Mouse (Mus musculus) neural tube, embryonic 10.5 days (tissue): ENCODE measurements at regions not wholly inside any gene's neighbourhood (a gene's known extent, or its start where the extent isn't known, plus 50 kb on each side); places are given as distances from the start of the nearest gene placed in this dataset.

Experiments
- DNase-seq: peaks from one replicate; pipeline ENCODE4 v3.0.0-alpha.2; 2017; ENCODE audit warnings: low spot score; ENCODE audit errors: extremely low spot score

DNA sequence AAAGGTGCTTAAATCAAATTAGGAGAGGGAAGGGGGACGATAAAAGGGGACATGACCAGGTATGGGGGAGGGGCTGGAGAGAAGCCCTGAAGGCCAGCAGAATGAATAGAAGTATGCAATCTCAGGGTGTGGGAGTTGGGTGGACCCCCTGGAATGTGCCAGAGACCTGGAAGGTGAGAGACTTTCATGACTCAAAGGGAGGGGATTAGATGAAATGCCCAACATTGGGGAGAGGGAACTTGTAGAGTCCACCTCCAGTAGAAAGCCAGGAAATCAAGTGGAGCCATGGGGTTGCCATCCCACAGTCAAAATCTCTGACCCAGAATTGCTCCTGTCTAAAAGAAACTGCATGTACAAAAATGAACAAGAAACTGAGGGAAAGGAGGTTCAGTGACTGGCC is 666.5 kb downstream of the Cps1 start:
- DNase-seq = no peak

DNA sequence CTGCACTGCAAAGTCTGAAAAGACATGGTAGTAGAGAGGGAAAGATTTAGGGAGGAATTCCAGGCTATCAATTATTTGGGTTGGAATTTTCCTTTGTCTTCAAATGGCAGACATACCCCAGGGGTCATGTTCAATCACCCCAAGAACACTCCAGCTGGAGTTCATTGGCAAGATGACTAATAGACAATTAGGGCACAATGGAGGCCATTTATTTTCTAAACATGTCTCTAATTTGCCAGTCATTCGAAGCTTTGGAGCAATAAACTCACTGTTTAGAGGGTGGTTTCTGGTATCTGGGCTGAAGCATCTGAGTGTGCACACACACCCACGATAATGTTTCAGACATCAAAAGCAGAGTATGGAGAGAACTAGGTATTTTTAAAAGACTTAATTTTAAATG is 672.2 kb downstream of the Cps1 start:
- DNase-seq = peak; percentile 31

DNA sequence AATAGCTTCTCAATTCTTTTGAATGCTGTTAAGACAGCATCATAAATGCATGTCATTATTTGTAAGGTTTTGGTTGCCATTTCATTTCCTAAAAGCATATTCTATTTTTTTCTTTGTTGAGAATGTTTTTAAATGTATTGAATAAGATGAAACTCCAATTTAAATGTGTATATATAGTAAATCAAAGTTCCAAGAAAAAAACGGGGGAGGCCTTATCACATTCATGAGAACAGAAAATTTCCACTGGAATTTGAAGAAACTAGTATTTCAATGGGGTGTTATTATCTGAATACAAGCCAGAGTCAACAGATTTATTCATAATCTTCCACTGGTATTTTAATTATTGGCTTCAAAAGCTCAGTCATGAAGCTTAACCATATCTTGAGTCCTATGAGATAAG is 672.7 kb downstream of the Cps1 start:
- DNase-seq = no peak

DNA sequence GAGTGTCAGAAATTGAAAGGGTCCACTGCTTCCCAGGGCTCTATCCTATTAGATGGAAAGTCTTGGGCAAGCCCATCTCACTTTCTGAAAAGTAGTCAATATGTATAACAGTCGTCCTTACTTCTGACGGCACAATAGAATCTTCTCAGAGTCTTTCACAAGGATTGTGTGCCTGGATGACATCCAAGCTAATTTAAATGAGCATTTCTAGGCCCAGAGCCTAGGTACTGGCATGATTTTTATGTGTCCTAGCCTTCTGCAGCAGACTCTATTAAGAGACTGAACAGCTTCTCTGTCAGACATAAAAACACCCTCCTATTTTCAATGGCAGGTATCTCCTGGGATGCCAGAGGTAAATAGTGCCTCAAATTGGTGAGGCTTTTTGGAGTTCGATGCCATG is 680.5 kb downstream of the Cps1 start:
- no peak for DNase-seq

DNA sequence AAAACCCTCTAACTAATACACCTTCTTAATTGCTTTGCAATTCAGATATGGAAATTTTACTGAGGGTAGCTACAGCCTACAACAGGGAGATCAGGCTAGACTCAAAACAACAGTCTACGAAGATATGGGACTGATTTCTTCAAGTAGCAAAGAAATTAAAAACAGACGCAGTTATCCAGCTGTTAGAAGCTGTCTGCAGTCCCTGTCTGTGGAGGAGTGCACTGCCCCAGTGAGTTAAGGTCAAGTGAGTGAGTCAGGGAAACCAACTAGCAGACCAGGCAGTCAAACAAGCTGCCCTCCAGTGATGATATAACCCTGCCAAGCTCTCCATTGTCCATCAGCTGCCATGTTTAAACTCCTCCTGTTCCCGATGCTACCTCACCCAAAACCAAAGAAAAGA is 697.3 kb downstream of the Cps1 start:
- DNase-seq = no peak

DNA sequence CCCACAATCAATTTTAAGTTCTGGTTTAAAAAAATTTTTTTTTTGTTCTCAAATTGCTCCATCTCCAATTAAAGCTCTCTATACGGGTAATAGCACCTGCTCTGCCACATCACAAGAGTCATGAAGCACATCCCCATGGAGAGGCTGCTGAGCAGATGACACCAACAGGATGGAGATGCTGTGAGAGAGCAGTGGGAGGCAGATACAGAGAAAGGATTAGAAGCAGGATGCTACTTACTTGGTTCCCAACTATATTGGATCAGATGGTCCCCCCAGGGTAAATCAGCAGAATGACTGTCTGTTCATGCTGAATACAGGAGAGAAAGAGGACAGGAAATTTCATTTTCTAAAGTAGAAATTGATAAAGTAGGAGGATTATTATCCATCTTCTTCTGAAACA is 725.2 kb downstream of the Cps1 start:
- DNase-seq = no peak

DNA sequence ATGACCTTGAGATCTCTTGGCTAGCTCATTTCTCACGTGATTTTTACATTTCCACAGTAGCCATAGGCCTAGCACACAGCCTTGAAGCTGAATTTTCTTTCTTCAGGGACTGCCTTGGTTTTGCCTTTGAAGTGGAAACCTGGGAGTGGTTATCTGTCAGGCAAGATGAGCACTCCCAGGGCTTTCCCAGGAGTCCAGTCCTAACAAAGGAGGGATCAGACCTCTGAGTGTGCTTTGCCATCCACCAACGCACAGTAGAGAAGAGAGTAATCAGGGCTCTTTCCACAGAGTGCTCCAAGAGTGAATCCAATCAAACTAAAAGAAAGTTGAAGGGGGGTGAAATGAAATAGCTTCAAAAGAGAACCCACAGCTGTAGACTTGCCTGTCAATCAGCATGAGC is 770.7 kb downstream of the Cps1 start:
- DNase-seq = no peak

DNA sequence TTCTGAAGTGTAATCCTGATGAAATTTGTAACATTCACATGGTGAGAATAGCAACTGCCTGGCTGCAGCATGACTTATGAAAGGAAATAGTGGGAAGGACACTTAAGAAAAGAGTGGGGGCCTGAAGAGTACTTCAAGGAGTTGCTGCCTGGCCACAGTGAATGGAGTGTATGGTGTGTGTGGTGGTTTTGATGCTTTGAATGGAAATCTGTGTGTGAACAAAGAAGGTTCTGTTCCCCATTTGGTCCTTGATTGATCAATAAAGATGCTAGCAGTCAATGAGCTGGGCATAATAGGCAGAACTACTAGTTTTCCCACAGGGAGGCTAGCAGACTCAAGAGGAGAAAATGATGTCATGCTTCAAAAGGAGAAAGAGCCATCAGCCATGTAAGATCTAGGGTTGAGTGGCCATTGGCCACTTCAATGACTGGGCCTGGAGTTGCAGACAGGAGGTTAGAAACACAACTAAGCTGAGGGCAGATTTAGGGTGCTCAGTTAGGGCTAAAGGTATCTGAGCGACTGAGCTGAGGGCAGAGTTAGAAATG is 772.0 kb downstream of the Cps1 start:
- no peak for DNase-seq

DNA sequence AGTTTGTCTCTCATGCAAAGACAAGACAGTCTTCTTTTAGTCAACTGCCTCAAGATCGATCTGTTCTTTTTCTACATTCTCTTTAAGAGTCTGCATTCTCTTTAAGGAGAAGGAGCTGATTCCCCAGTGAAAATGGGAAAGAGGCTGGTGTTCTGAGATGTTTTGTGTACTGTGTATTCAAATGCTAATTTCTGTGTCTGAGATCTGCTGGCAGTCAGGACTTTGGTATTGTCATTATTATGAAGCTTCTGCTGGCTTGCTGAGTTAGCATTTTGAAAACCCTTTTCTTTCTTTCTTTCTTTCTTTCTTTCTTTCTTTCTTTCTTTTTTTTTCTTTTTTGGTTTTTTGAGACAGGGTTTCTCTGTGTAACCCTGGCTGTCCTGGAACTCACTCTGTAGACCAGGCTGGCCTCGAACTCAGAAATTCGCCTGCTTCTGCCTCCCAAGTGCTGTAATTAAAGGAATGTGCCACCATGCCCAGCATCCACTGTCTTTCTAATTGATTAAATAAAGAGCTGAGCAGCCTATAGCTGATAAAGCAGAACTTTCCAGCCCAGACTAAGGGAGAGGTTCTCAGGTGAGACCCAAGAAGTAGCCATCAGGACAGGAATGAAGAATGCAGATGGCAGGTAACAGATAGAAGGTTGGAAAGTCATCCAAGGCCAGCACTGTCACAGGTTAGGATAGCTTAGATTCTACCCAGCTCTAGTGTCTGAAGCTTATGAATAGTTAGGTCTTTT is 813.1 kb downstream of the Cps1 start:
- DNase-seq = no peak

DNA sequence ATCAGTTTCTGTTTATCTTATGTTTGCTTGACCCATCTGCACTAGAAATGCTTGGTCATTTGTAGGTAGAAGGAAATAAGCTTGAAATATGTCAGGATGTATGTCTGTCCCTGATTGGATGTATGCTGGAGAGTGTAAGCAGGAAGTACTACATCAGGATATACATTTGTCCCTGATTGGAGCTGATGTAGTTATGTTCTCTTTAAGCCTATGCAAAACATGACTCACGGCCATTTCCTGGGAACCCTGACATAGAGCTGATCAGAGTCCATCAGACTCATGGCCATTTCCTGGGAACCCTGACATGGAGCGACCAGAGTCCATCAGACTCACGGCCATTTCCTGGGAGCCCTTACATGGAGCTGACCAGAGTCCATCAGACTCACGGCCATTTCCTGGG is 858.6 kb downstream of the Cps1 start:
- DNase-seq = no peak
